Mouse (Mus musculus) CH12.LX (cell line): ENCODE data around the gene BC025446. TPM values are rescaled to one million over a fixed set of nuclear protein-coding genes. Genes with fewer than 3 reads are reported as not detected.

Experiments used
- DNase-seq: peaks from one replicate; pipeline ENCODE4 v3.0.0-alpha.2; 2013; ENCODE audit errors: extremely low read depth
- H3K27ac ChIP-seq: 2 replicates; pipeline ENCODE4 v1.5.1; 2012; ENCODE audit warnings: low read depth, mild to moderate bottlenecking, control low read depth, moderate library complexity; ENCODE audit not compliant: insufficient read depth
- H3K27me3 ChIP-seq: replicated peaks from 2 replicates; pipeline ENCODE3; 2012; ENCODE audit warnings: inconsistent platforms
- H3K36me3 ChIP-seq, 2 experiments: replicated peaks in 1 of 2; 2 replicates each; pipeline versions ENCODE3 to v1.6.1; 2012; ENCODE audit warnings: inconsistent platforms in 1 of 2, low read length in 1 of 2, mild to moderate bottlenecking in 1 of 2, mixed read lengths in 1 of 2, moderate library complexity in 1 of 2; ENCODE audit not compliant: control insufficient read depth in 1 of 2, insufficient read depth in 1 of 2
- H3K4me1 ChIP-seq, 2 experiments: 2 replicates each; pipeline ENCODE4 v1.6.1; 2012; ENCODE audit warnings: inconsistent platforms in 1 of 2, moderate library complexity in 1 of 2; ENCODE audit not compliant: insufficient read depth in 2 of 2, control insufficient read depth in 1 of 2
- H3K4me2 ChIP-seq: 2 replicates; pipeline ENCODE4 v1.6.1; 2012; ENCODE audit warnings: low read depth, mild to moderate bottlenecking, control low read depth; ENCODE audit not compliant: poor library complexity, insufficient read depth, severe bottlenecking
- H3K4me3 ChIP-seq, 3 experiments: fragments of 150-350 bp in 1 of 3; sonication (generic) in 1 of 3; replicated peaks in 1 of 3; 2 replicates each; pipeline versions ENCODE3 to v1.5.1; 2011 to 2012; ENCODE audit warnings: low read depth in 2 of 3, low read length in 2 of 3, mild to moderate bottlenecking in 2 of 3, moderate library complexity in 2 of 3, control low read depth in 1 of 3, improper control_type of control experiment in 1 of 3, inconsistent platforms in 1 of 3, mixed read lengths in 1 of 3; ENCODE audit not compliant: poor library complexity in 1 of 3
- H3K79me2 ChIP-seq: replicated peaks from 2 replicates; pipeline ENCODE4 v1.6.1; 2012; ENCODE audit warnings: mild to moderate bottlenecking, moderate library complexity; ENCODE audit not compliant: control insufficient read depth, poor library complexity, insufficient read depth, severe bottlenecking; ENCODE audit errors: extremely low read depth
- H3K9ac ChIP-seq: 2 replicates; pipeline ENCODE4 v1.6.1; 2012; ENCODE audit warnings: low read depth, mild to moderate bottlenecking, control low read depth, moderate library complexity; ENCODE audit not compliant: insufficient read depth
- H3K9me3 ChIP-seq: replicated peaks from 2 replicates; pipeline ENCODE3; 2012; ENCODE audit warnings: low read length, inconsistent platforms, mixed read lengths
- CHD1 ChIP-seq: IDR thresholded peaks from 2 replicates; pipeline ENCODE4 v1.6.1; 2012; ENCODE audit warnings: low read depth, low read length, improper control_type of control experiment, inconsistent platforms
- CHD2 ChIP-seq: IDR thresholded peaks from 2 replicates; pipeline ENCODE4 v1.6.1; 2011; ENCODE audit warnings: low read length, improper control_type of control experiment
- CTCF ChIP-seq, 2 experiments: IDR thresholded peaks in 1 of 2; conservative IDR thresholded peaks in 1 of 2; 2 replicates each; pipeline ENCODE4 v1.5.1; 2011 to 2012; ENCODE audit warnings: low read depth in 2 of 2, low read length in 2 of 2, improper control_type of control experiment in 1 of 2, inconsistent platforms in 1 of 2, mild to moderate bottlenecking in 1 of 2, moderate library complexity in 1 of 2
- E2F4 ChIP-seq: IDR thresholded peaks from 2 replicates; pipeline ENCODE4 v1.6.1; 2011; ENCODE audit warnings: low read depth, low read length, improper control_type of control experiment; ENCODE audit not compliant: insufficient replicate concordance
- GABPA ChIP-seq: IDR thresholded peaks from 2 replicates; pipeline ENCODE4 v1.6.1; 2012; ENCODE audit warnings: low read depth, low read length, improper control_type of control experiment, inconsistent platforms; ENCODE audit not compliant: insufficient replicate concordance
- HCFC1 ChIP-seq: IDR thresholded peaks from 2 replicates; pipeline ENCODE4 v1.6.1; 2012; ENCODE audit warnings: low read depth, mild to moderate bottlenecking, inconsistent platforms, low read length, improper control_type of control experiment
- JUN ChIP-seq: IDR thresholded peaks from 2 replicates; pipeline ENCODE4 v1.6.1; 2011; ENCODE audit warnings: low read depth, mild to moderate bottlenecking, low read length, improper control_type of control experiment, moderate library complexity; ENCODE audit not compliant: insufficient read depth
- JUND ChIP-seq: conservative IDR thresholded peaks from 2 replicates; pipeline ENCODE4 v1.6.1; 2011; ENCODE audit warnings: low read depth, low read length, improper control_type of control experiment
- MXI1 ChIP-seq: IDR thresholded peaks from 2 replicates; pipeline ENCODE4 v1.6.1; 2011; ENCODE audit warnings: mild to moderate bottlenecking, low read depth, low read length, improper control_type of control experiment
- POLR2A ChIP-seq: IDR thresholded peaks from 2 replicates; pipeline ENCODE4 v1.6.1; 2011; ENCODE audit warnings: low read depth, mild to moderate bottlenecking, improper control_type of control experiment, low read length
- POLR2AphosphoS2 ChIP-seq: IDR thresholded peaks from 2 replicates; pipeline ENCODE4 v1.6.1; 2011; ENCODE audit warnings: low read depth, low read length, improper control_type of control experiment
- RAD21 ChIP-seq: IDR thresholded peaks from 2 replicates; pipeline ENCODE4 v1.6.1; 2011; ENCODE audit warnings: low read depth, mild to moderate bottlenecking, low read length, improper control_type of control experiment, moderate library complexity
- SIN3A ChIP-seq: IDR thresholded peaks from 2 replicates; pipeline ENCODE4 v1.6.1; 2012; ENCODE audit warnings: low read length, improper control_type of control experiment, inconsistent platforms
- TBP ChIP-seq: conservative IDR thresholded peaks from 2 replicates; pipeline ENCODE4 v1.6.1; 2011; ENCODE audit warnings: low read depth, low read length, improper control_type of control experiment
- USF2 ChIP-seq: conservative IDR thresholded peaks from 2 replicates; pipeline ENCODE4 v1.6.1; 2011; ENCODE audit warnings: low read depth, low read length, improper control_type of control experiment
- ZKSCAN1 ChIP-seq: IDR thresholded peaks from 2 replicates; pipeline ENCODE4 v1.6.1; 2012; ENCODE audit warnings: low read depth, inconsistent platforms, low read length, improper control_type of control experiment, borderline replicate concordance
- ZNF384 ChIP-seq: IDR thresholded peaks from 2 replicates; pipeline ENCODE4 v1.6.1; 2012; ENCODE audit warnings: low read depth, low read length, improper control_type of control experiment, inconsistent platforms
- dilution Hi-C: fragments of 300-500 bp; cut with MboI; formaldehyde crosslinking; loops from 2 replicates; pipeline ENCODE4 v1.14.3; 2020; ENCODE audit warnings: low sequenced_read_pairs; ENCODE audit not compliant: extremely low pct_unique_long_range_greater_than_20kb, extremely low pct_ligation_motif_present
- in situ Hi-C: fragments of 300-500 bp; cut with MboI; formaldehyde crosslinking; loops from 3 replicates; pipeline ENCODE4 v1.14.3; 2019; ENCODE audit warnings: low sequenced_read_pairs, low pct_ligation_motif_present, low pct_unique_long_range_greater_than_20kb, mixed read lengths
- polyA plus RNA-seq: library from polyadenylated mRNA; unstranded; fragments of >175 nt; gene quantifications from 2 replicates; pipeline ENCODE4 v1.2.1, GENCODE M21; 2012; ENCODE audit warnings: low read depth; ENCODE audit not compliant: insufficient read length
- total RNA-seq, 2 experiments: library from RNA; depleted of rRNA; stranded (reverse); fragments of 300-350 nt in 1 of 2; fragments of >200 nt in 1 of 2; gene quantifications; 2 replicates each; pipeline ENCODE4 v1.2.3; 2012 to 2014

Gene BC025446
- total and polyA plus RNA-seq, 3 experiments: not detected

DNA sequence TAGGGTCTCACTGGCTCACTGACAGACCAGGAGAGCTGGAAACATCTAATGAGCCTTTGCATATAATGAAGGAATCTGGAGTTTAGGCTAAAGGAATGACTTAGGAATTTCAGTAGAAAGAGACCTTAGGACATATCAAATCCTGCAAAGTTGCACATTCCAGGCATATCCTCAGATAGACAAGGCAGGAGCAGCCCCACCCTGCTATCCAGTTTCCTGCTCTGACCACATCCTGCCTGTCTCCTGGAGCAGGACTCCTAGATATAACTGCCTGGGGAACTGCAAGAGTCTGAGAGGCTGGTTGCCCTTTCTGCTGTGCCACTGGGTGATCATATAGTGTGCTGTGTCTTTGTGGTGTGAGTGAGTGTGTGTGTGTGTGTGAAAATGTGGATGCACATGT is 54.0 kb downstream of the BC025446 start:
- Histone ChIP-seq H3K79me2 (no peaks in the 10 kb centered on the region), H3K4me2 (no peak overlapping the region), H3K4me1 (peaks cover 0 to 4% of the 10 kb centered on the region in 2 experiments; a peak in 1 of 4 replicates), H3K9me3 (no peaks in the 10 kb centered on the region), H3K4me3 (no peak overlapping the region), H3K27ac (no peak overlapping the region), H3K27me3 (peaks cover 17% of the 10 kb centered on the region), H3K36me3 (no peaks in the 10 kb centered on the region), H3K9ac (no peak overlapping the region)
- DNase-seq: no peak
- dilution Hi-C loops (no loop called here), in situ Hi-C loops (loop anchor here (5.0 kb wide), 1 partner anchor 42 kb away; no protein-coding TSS in a partner anchor)
- TF ChIP-seq HCFC1: no peak
- no peak for TF ChIP-seq RAD21
- TF ChIP-seq GABPA: no peak
- no peak for TF ChIP-seq TBP
- TF ChIP-seq JUN: no peak
- no peak for TF ChIP-seq POLR2A
- no peak for TF ChIP-seq SIN3A
- TF ChIP-seq CHD2: no peak
- TF ChIP-seq E2F4: no peak

GRCm38 (mm10) chr15:75270691-75271362 is 54.7 kb downstream of the BC025446 start:
- DNase-seq: no peak
- peaks cover 23% of the 10 kb centered on the region for H3K27me3 ChIP-seq
- dilution Hi-C loops: no loop called here
- H3K4me2 ChIP-seq: no peak overlapping the region
- no peaks in the 10 kb centered on the region for H3K36me3 ChIP-seq
- no peaks in the 10 kb centered on the region for H3K4me1 ChIP-seq
- TF ChIP-seq CTCF (conservative IDR thresholded peaks at IDR 0.05 in 1 of 2, IDR thresholded peaks at IDR 0.05 in 1 of 2; ENCODE audit: low read depth in 2 of 2, low read length in 2 of 2) (no peak), RAD21 (no peak), POLR2AphosphoS2 (no peak), CHD1 (no peak), USF2 (no peak), JUND (no peak), ZKSCAN1 (no peak), ZNF384 (no peak), MXI1 (no peak)
- H3K9me3 ChIP-seq: no peaks in the 10 kb centered on the region
- H3K9ac ChIP-seq: no peak overlapping the region
- H3K27ac ChIP-seq: no peak overlapping the region
- no peak overlapping the region for H3K4me3 ChIP-seq
- H3K79me2 ChIP-seq: no peaks in the 10 kb centered on the region
- in situ Hi-C loops: loop anchor here (5.0 kb wide), 1 partner anchor 41 kb away; no protein-coding TSS in a partner anchor
